12 mouse cellular contexts compared by ENCODE assay signal in genomic region chr8:91532671-91533436, GRCm38 (mm10).
DNase-seq lines count a peak whose midpoint lies in the region; ATAC-seq lines count a peak whose summit lies in the region.
"Had no signal": no experiment of that assay in that cellular context is flagged by ENCODE, and none has a peak within 500 bp of the region (broad histone marks: within the 10 kb centered on the region; RNA-seq: fewer than 3 reads in every experiment).

No protein-coding gene starts in this region.

- peak overlapping the region; percentile 49 for H3K27ac ChIP-seq in hindbrain, embryonic 12.5 days
- no peak overlapping the region for H3K27ac ChIP-seq in midbrain, embryonic 13.5 days
- H3K27ac ChIP-seq: heart, embryonic 15.5 days had no signal

- peaks cover 21% of the 10 kb centered on the region for H3K27me3 ChIP-seq in hindbrain, embryonic 12.5 days
- H3K27me3 ChIP-seq in midbrain, embryonic 13.5 days: peaks cover 46% of the 10 kb centered on the region
- H3K27me3 ChIP-seq: CH12.LX; heart, embryonic 15.5 days had no signal

- intact Hi-C loops in heart, postnatal 14 days (cut with DNase I): loop anchor here (1.0 to 10.0 kb wide), 5 partner anchors 151 to 824 kb away; partner anchors contain the start of genes Aktip and Irx5

- no peaks in the 10 kb centered on the region for H3K9me3 ChIP-seq in hindbrain, embryonic 12.5 days (replicated peaks)
- no peaks in the 10 kb centered on the region for H3K9me3 ChIP-seq in midbrain, embryonic 13.5 days
- H3K9me3 ChIP-seq: heart, embryonic 15.5 days had no signal

- H3K36me3 ChIP-seq in hindbrain, embryonic 12.5 days: no peaks in the 10 kb centered on the region
- no peaks in the 10 kb centered on the region for H3K36me3 ChIP-seq in midbrain, embryonic 13.5 days
- H3K36me3 ChIP-seq: heart, embryonic 15.5 days had no signal

- H3K9ac ChIP-seq in hindbrain, embryonic 12.5 days: no peak overlapping the region
- no peak overlapping the region for H3K9ac ChIP-seq in midbrain, embryonic 13.5 days (replicated peaks)
- H3K9ac ChIP-seq: heart, embryonic 15.5 days; liver, postnatal 0 days had no signal

- peaks cover 40% of the 10 kb centered on the region for H3K4me1 ChIP-seq in hindbrain, embryonic 12.5 days
- H3K4me1 ChIP-seq in midbrain, embryonic 13.5 days (replicated peaks): peaks cover 45% of the 10 kb centered on the region

- peak; percentile 30 for DNase-seq in kidney, adult 9 months
- no peak for DNase-seq in kidney, postnatal 14 days
- peak; percentile 23 for DNase-seq in ZHBTc4 (ENCODE audit: low read depth, low spot score)
- no peak for DNase-seq in thymus, postnatal 10 days (ENCODE audit: low spot score in 2 of 2)
- no peak for DNase-seq in heart, postnatal 14 days

- H3K4me2 ChIP-seq in hindbrain, embryonic 12.5 days (replicated peaks): peak overlapping the region; percentile 11; the same call in 1 of the 2 replicates
- no peak overlapping the region for H3K4me2 ChIP-seq in midbrain, embryonic 13.5 days (replicated peaks)
- H3K4me2 ChIP-seq: heart, embryonic 15.5 days had no signal

- no peak overlapping the region for H3K4me3 ChIP-seq in hindbrain, embryonic 12.5 days
- H3K4me3 ChIP-seq in midbrain, embryonic 13.5 days (replicated peaks): no peak overlapping the region
- H3K4me3 ChIP-seq: heart, embryonic 15.5 days had no signal

- ATAC-seq in hindbrain, embryonic 12.5 days (ENCODE audit: low FRiP score): peak; percentile 62; the same call in 1 of the 2 replicates
- peak; percentile 53; the same call in 1 of the 2 replicates for ATAC-seq in midbrain, embryonic 13.5 days
- no peak for ATAC-seq in inflammation-experienced regulatory T-cells, adult 6 months
- ATAC-seq: activated CD4-positive, CD25-positive, alpha-beta regulatory T cell, adult 4 months had no signal

- 60% methylated on average over 18 of the region's 18 CpGs for WGBS in hindbrain, embryonic 12.5 days
- 63% methylated on average over 18 of the region's 18 CpGs for WGBS in midbrain, embryonic 13.5 days

Comparison
In these comparisons a context has a peak if more than half of its experiments do, and no peak if none do; other contexts are left out.
1. DNase-seq: peak in kidney, adult 9 months (single experiment) and ZHBTc4 (single experiment); none in kidney, postnatal 14 days (single experiment), thymus, postnatal 10 days (0 of 2) and heart, postnatal 14 days (0 of 2).